Mouse (Mus musculus) left cerebral cortex, postnatal 36 days (tissue): ENCODE measurements around the gene Wfdc8. TPM values are rescaled to one million over a fixed set of nuclear protein-coding genes. Genes with fewer than 3 reads are reported as not detected.

Experiments used
- DNase-seq, 2 experiments: peaks; one replicate each; pipeline ENCODE4 v3.0.0; 2021 to 2022; ENCODE audit warnings: low spot score in 2 of 2, mixed read lengths in 1 of 2
- intact Hi-C: fragments of 180-260 bp; cut with DNase I; formaldehyde crosslinking; loops from one replicate; pipeline ENCODE4 v1.15.1; 2025
- total RNA-seq, 2 experiments: library from RNA; stranded (reverse); gene quantifications; 2 replicates each; pipeline ENCODE4 v1.2.3; 2021

Wfdc8 gene
- total RNA-seq, 2 experiments from 2014 or later = not detected

GRCm38 (mm10) chr2:164564346-164564745 lies 49.1 kb downstream of the Wfdc8 start:
- DNase-seq = no peak
- intact Hi-C loops = loop anchor here (5.0 kb wide), 1 partner anchor 147 kb away; no protein-coding TSS in a partner anchor

- peak; percentile 36 to 43 for DNase-seq
- intact Hi-C loops = loop anchor here (5.0 kb wide), 1 partner anchor 146 kb away; no protein-coding TSS in a partner anchor
Observed at GRCm38 (mm10) chr2:164563339-164564038, 49.9 kb downstream of the Wfdc8 start.

GRCm38 (mm10) chr2:164562391-164563188 lies 50.8 kb downstream of the Wfdc8 start, which contains the start of gene Wfdc2:
TSS of gene Wfdc2 (plus strand) at chr2:164562413.
- no peak for DNase-seq
- intact Hi-C loops = loop anchor here (5.0 kb wide), 1 partner anchor 145 kb away; no protein-coding TSS in a partner anchor

GRCm38 (mm10) chr2:164560106-164560505 lies 53.3 kb downstream of the Wfdc8 start:
- DNase-seq = no peak
- intact Hi-C loops = loop anchor here (5.0 kb wide), 1 partner anchor 143 kb away; no protein-coding TSS in a partner anchor

- intact Hi-C loops = loop anchor here (5.0 kb wide), 1 partner anchor 72 kb away; the partner anchor contains the start of gene Dbndd2
- DNase-seq = no peak
Observed at GRCm38 (mm10) chr2:164558991-164559645, 54.3 kb downstream of the Wfdc8 start.

GRCm38 (mm10) chr2:164558426-164558825 lies 55.0 kb downstream of the Wfdc8 start:
- intact Hi-C loops = loop anchor here (5.0 kb wide), 1 partner anchor 71 kb away; the partner anchor contains the start of gene Dbndd2
- peak in 1 of 2 experiments; percentile 25 for DNase-seq

- DNase-seq = no peak
- intact Hi-C loops = no loop called here
Observed at GRCm38 (mm10) chr2:164551502-164551901, 61.9 kb downstream of the Wfdc8 start.

GRCm38 (mm10) chr2:164550895-164551269 lies 62.5 kb downstream of the Wfdc8 start:
- intact Hi-C loops = no loop called here
- DNase-seq = no peak

- DNase-seq = peak; percentile 46 to 58
- intact Hi-C loops = no loop called here
Observed at GRCm38 (mm10) chr2:164549963-164550894, 63.2 kb downstream of the Wfdc8 start.

GRCm38 (mm10) chr2:164549338-164549737 lies 64.1 kb downstream of the Wfdc8 start:
- DNase-seq = no peak
- intact Hi-C loops = no loop called here

Other genes with a start within 250 kb of the Wfdc8 start
- 1 to 10 TPM; 1.0 to 1.5 TPM for gene Slpi, start 224.5 kb downstream of the Wfdc8 start, total RNA-seq
- under 1 TPM; 0.30 to 0.34 TPM for gene Rbpjl, start 210.5 kb downstream of the Wfdc8 start, total RNA-seq
- gene Matn4, start 208.5 kb downstream of the Wfdc8 start, total RNA-seq = 10 to 100 TPM; 11.4 to 13.0 TPM
- gene Sdc4, start 169.7 kb downstream of the Wfdc8 start, total RNA-seq = 10 to 100 TPM; 98.5 TPM
- gene Sys1, start 156.7 kb downstream of the Wfdc8 start, total RNA-seq = 10 to 100 TPM; 34.7 to 40.4 TPM
- gene Gm20458, start 152.7 kb downstream of the Wfdc8 start, total RNA-seq = 10 to 100 TPM in 1 of 2 experiments, 1 to 10 TPM in 1; 8.1 to 14.9 TPM
- gene Trp53tg5, start 139.9 kb downstream of the Wfdc8 start, total RNA-seq = not detected
- 100 to 1,000 TPM; 112 to 126 TPM for gene Dbndd2, start 127.5 kb downstream of the Wfdc8 start, total RNA-seq
- 10 to 100 TPM; 88.7 to 98.5 TPM for gene Pigt, start 116.1 kb downstream of the Wfdc8 start, total RNA-seq
- not detected for gene Wfdc2, start 51.2 kb downstream of the Wfdc8 start, total RNA-seq
- gene Spint3, start 40.2 kb downstream of the Wfdc8 start, total RNA-seq = not detected
- gene Wfdc6a, start 28.2 kb downstream of the Wfdc8 start, total RNA-seq = not detected
- gene Eppin, start 20.0 kb downstream of the Wfdc8 start, total RNA-seq = not detected
- gene Wfdc6b, start 104 bp downstream of the Wfdc8 start, total RNA-seq = not detected
- not detected for gene Wfdc16, start 25.2 kb upstream of the Wfdc8 start, total RNA-seq
- gene Wfdc10, start 42.4 kb upstream of the Wfdc8 start, total RNA-seq = not detected
- not detected for gene Wfdc9, start 43.0 kb upstream of the Wfdc8 start, total RNA-seq
- gene Wfdc11, start 60.5 kb upstream of the Wfdc8 start, total RNA-seq = not detected
- not detected for gene Wfdc13, start 71.5 kb upstream of the Wfdc8 start, total RNA-seq
- not detected for gene Spint4, start 84.9 kb upstream of the Wfdc8 start, total RNA-seq
- gene Spint5, start 101.7 kb upstream of the Wfdc8 start, total RNA-seq = not detected
- gene Wfdc3, start 132.3 kb upstream of the Wfdc8 start, total RNA-seq = 1 to 10 TPM; 1.2 to 2.4 TPM
- gene Dnttip1, start 132.4 kb upstream of the Wfdc8 start, total RNA-seq = 10 to 100 TPM; 33.5 to 37.8 TPM
- 1 to 10 TPM in 1 of 2 experiments, under 1 TPM in 1; 0.57 to 1.3 TPM for gene Ube2c, start 156.3 kb upstream of the Wfdc8 start, total RNA-seq
- gene Tnnc2, start 166.3 kb upstream of the Wfdc8 start, total RNA-seq = under 1 TPM in 1 of 2 experiments, not detected in 1; 0.96 TPM
- gene Snx21, start 172.2 kb upstream of the Wfdc8 start, total RNA-seq = 10 to 100 TPM; 54.9 to 59.5 TPM
- gene Acot8, start 191.3 kb upstream of the Wfdc8 start, total RNA-seq = 10 to 100 TPM; 25.5 to 27.6 TPM
- 1 to 10 TPM; 8.2 to 8.3 TPM for gene Zswim3, start 191.5 kb upstream of the Wfdc8 start, total RNA-seq
- gene Zswim1, start 209.1 kb upstream of the Wfdc8 start, total RNA-seq = 10 to 100 TPM; 22.0 to 22.8 TPM
- gene Spata25, start 214.9 kb upstream of the Wfdc8 start, total RNA-seq = 1 to 10 TPM in 1 of 2 experiments, not detected in 1; 1.7 TPM
- 100 to 1,000 TPM; 104 to 105 TPM for gene Ctsa, start 219.2 kb upstream of the Wfdc8 start, total RNA-seq
- 1 to 10 TPM; 3.8 to 5.3 TPM for gene Neurl2, start 219.8 kb upstream of the Wfdc8 start, total RNA-seq
- 10 to 100 TPM; 81.9 to 86.4 TPM for gene Pltp, start 244.1 kb upstream of the Wfdc8 start, total RNA-seq